Mouse (Mus musculus): ENCODE results near the gene Plppr3. TPM values are rescaled to one million over a fixed set of nuclear protein-coding genes. Genes with fewer than 3 reads are reported as not detected.

Plppr3 gene
- polyA plus RNA-seq, 2 experiments, result 61.5 to 220 TPM

DNA sequence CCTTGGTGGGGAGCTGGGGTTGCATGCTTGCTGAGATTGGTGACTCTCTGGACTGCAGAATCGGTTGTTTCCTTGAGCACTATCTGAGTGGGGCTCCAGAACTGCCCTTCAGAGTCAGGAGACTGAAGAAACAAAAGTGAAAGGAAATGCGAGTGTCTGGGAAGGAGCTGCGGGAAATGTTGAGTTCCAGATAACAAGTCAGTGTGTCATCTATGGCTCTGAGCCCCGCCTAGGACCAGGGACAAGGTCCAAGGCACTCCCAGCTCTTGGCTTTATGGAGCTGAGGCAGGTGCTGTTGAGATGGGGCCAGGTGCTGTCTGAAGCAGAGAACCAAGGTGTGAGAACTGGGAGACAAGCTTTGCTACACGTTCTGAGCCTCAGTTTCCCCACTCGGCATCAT, 50.0 kb downstream of the Plppr3 start:
- Histone ChIP-seq H3K27ac (replicated peaks; ENCODE audit: low read depth, low read length) (no peak overlapping the region), H3K9ac (ENCODE audit: low read depth, low read length, severe bottlenecking) (no peak overlapping the region), H3K27me3 (ENCODE audit: control insufficient read depth, insufficient read depth, low read length) (no peaks in the 10 kb centered on the region), H3K4me2 (replicated peaks; ENCODE audit: low read depth, low read length, severe bottlenecking) (no peak overlapping the region), H3K36me3 (ENCODE audit: control insufficient read depth, insufficient read depth, low read length) (peaks cover 12% of the 10 kb centered on the region), H3K4me1 (ENCODE audit: control insufficient read depth, insufficient read depth, low read length) (peaks cover 12% of the 10 kb centered on the region), H3K9me3 (ENCODE audit: control insufficient read depth, low read length) (no peaks in the 10 kb centered on the region), H3K4me3 (replicated peaks; ENCODE audit: low read length) (no peak overlapping the region)
- no peak for TF ChIP-seq POLR2A (IDR thresholded peaks at IDR 0.05; ENCODE audit: borderline replicate concordance, extremely low read depth, insufficient read depth, insufficient read length)
- DNase-seq (ENCODE audit: low spot score), result no peak
- ATAC-seq (ENCODE audit: low FRiP score, low read depth), result no peak
- WGBS, result 68% methylated on average over 6 of the region's 6 CpGs

DNA sequence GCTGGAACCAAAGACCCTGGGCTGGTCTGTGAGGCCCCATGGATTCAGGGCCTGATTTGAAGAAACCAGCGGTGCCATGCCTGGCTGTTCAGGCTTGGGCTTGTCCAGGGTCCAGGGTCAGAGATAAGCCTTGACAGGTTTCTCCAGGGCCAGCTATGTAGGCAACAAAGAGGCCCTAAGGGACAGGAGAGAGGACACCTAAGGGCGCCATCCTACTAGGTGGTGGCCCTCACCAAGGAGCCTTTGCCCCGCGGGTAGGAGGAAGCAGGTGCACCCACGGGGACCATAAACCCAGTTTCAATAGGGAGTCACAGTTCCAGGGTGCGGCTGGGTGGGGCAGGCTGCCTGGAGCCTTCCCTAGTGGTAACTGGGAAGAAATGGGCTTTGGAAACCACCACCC, 51.4 kb downstream of the Plppr3 start:
- Histone ChIP-seq H3K36me3 (ENCODE audit: control insufficient read depth, insufficient read depth, low read length) (peaks cover 24% of the 10 kb centered on the region), H3K9ac (ENCODE audit: low read depth, low read length, severe bottlenecking) (peak overlapping the region; percentile 36; the same call in 1 of the 2 replicates), H3K4me2 (replicated peaks; ENCODE audit: low read depth, low read length, severe bottlenecking) (no peak overlapping the region), H3K4me1 (ENCODE audit: control insufficient read depth, insufficient read depth, low read length) (peaks cover 12% of the 10 kb centered on the region), H3K4me3 (replicated peaks; ENCODE audit: low read length) (no peak overlapping the region), H3K9me3 (ENCODE audit: control insufficient read depth, low read length) (no peaks in the 10 kb centered on the region), H3K27ac (replicated peaks; ENCODE audit: low read depth, low read length) (no peak overlapping the region), H3K27me3 (ENCODE audit: control insufficient read depth, insufficient read depth, low read length) (no peaks in the 10 kb centered on the region)
- ATAC-seq (ENCODE audit: low FRiP score, low read depth) (no peak), DNase-seq (ENCODE audit: low spot score) (no peak)
- TF ChIP-seq POLR2A (IDR thresholded peaks at IDR 0.05; ENCODE audit: borderline replicate concordance, extremely low read depth, insufficient read depth, insufficient read length), result no peak
- WGBS, result 67% methylated on average over 6 of the region's 6 CpGs

DNA sequence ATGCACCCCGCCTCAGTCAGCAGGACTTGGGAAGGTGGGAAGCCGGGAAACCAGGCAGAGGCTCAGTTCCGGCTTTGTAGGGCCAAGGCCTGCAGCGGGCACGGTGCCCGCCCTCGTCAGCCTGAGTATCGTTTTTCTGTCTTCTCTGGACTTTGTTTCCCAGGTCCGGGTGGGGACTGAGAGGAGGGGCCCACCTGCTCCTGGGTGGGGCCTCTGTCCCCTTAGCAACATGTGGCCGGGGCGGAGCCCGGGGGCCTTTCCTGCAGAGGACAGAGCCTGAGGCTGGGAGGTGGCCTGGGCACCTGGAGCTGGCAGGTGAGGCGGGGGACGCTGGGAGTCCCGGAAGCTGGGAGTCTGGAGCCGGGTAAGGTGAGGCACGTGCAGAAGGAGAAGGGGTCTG, 52.1 kb downstream of the Plppr3 start:
- Histone ChIP-seq H3K4me1 (ENCODE audit: control insufficient read depth, insufficient read depth, low read length) (peaks cover 12% of the 10 kb centered on the region), H3K27ac (replicated peaks; ENCODE audit: low read depth, low read length) (peak overlapping the region; percentile 33; the same call in 1 of the 2 replicates), H3K4me2 (replicated peaks; ENCODE audit: low read depth, low read length, severe bottlenecking) (peak overlapping the region; percentile 21), H3K36me3 (ENCODE audit: control insufficient read depth, insufficient read depth, low read length) (peaks cover 26% of the 10 kb centered on the region), H3K9me3 (ENCODE audit: control insufficient read depth, low read length) (no peaks in the 10 kb centered on the region), H3K9ac (ENCODE audit: low read depth, low read length, severe bottlenecking) (peak overlapping the region; percentile 36), H3K4me3 (replicated peaks; ENCODE audit: low read length) (no peak overlapping the region; the same call in 1 of the 2 replicates), H3K27me3 (ENCODE audit: control insufficient read depth, insufficient read depth, low read length) (no peaks in the 10 kb centered on the region)
- DNase-seq (ENCODE audit: low spot score) (no peak), ATAC-seq (ENCODE audit: low FRiP score, low read depth) (no peak)
- 19% methylated on average over 17 of the region's 17 CpGs for WGBS
- no peak for TF ChIP-seq POLR2A (IDR thresholded peaks at IDR 0.05; ENCODE audit: borderline replicate concordance, extremely low read depth, insufficient read depth, insufficient read length)

DNA sequence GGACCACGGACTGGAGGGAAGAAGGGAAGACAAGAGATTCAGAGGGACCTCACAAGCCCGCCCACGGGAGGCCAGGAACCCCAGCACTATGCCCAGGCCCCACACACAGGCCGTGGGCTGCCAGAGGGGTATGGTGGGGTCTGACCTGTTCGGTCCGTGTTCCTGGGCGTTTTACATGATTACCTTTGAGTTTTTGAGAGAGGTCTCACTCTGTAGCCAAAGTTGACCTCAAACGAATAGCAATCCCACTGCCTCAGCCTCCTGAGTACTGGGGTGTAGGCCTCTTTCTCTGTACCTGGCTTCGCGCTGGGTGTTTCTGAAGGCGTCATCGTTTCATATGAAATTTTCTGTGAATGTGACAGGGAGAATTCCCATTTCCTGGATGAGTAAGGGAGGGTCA, 52.7 kb downstream of the Plppr3 start:
- no peak for ATAC-seq (ENCODE audit: low FRiP score, low read depth)
- DNase-seq (ENCODE audit: low spot score), result no peak

DNA sequence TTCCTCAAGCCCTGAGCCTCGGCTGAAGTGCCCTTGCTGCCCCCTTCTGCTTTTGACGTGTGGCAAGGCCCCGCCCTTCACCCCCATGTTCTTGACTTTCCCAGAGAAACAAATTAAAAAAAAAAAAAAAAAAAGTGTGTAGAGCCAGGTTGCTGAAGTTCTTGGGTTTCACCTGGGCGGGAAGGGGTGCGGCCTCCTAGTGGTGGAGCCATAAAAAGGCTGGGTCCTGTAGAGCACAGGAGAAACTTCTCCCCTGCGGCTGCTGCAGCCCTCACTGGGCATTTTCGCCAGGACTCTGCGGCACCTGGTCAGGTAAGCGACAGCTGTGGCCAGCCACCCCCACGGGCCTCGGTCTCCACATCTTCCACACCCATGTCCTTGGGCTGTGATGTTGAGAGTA, 53.7 kb downstream of the Plppr3 start, which contains the start of gene Misp:
TSS of gene Misp (plus strand) at position 208 of the 400 bp plus-strand sequence.
- Histone ChIP-seq H3K36me3 (ENCODE audit: control insufficient read depth, insufficient read depth, low read length) (peaks cover 37% of the 10 kb centered on the region), H3K4me3 (replicated peaks; ENCODE audit: low read length) (no peak within 1 kb of the TSS), H3K9me3 (ENCODE audit: control insufficient read depth, low read length) (no peaks in the 10 kb centered on the region), H3K4me2 (replicated peaks; ENCODE audit: low read depth, low read length, severe bottlenecking) (no peak within 1 kb of the TSS), H3K27ac (replicated peaks; ENCODE audit: low read depth, low read length) (peak within 1 kb of the TSS; percentile 33; the same call in 1 of the 2 replicates), H3K4me1 (ENCODE audit: control insufficient read depth, insufficient read depth, low read length) (peaks cover 12% of the 10 kb centered on the region), H3K27me3 (ENCODE audit: control insufficient read depth, insufficient read depth, low read length) (no peaks in the 10 kb centered on the region), H3K9ac (ENCODE audit: low read depth, low read length, severe bottlenecking) (peak within 1 kb of the TSS; percentile 36; the same call in 1 of the 2 replicates)
- DNase-seq (ENCODE audit: low spot score), result no peak
- TF ChIP-seq POLR2A (IDR thresholded peaks at IDR 0.05; ENCODE audit: borderline replicate concordance, extremely low read depth, insufficient read depth, insufficient read length), result no peak
- WGBS, result 57% methylated on average over 11 of the region's 11 CpGs
- ATAC-seq (ENCODE audit: low FRiP score, low read depth), result no peak

More for the DNA sequence above, 52.7 kb downstream of the Plppr3 start:
- H3K9me3 ChIP-seq (ENCODE audit: control insufficient read depth, low read length), result no peaks in the 10 kb centered on the region
- peaks cover 12% of the 10 kb centered on the region for H3K4me1 ChIP-seq (ENCODE audit: control insufficient read depth, insufficient read depth, low read length)
- no peak for TF ChIP-seq POLR2A (IDR thresholded peaks at IDR 0.05; ENCODE audit: borderline replicate concordance, extremely low read depth, insufficient read depth, insufficient read length)
- H3K36me3 ChIP-seq (ENCODE audit: control insufficient read depth, insufficient read depth, low read length), result peaks cover 30% of the 10 kb centered on the region
- H3K9ac ChIP-seq (ENCODE audit: low read depth, low read length, severe bottlenecking), result peak overlapping the region; percentile 36; the same call in 1 of the 2 replicates
- peak overlapping the region; percentile 33; the same call in 1 of the 2 replicates for H3K27ac ChIP-seq (replicated peaks; ENCODE audit: low read depth, low read length)
- no peaks in the 10 kb centered on the region for H3K27me3 ChIP-seq (ENCODE audit: control insufficient read depth, insufficient read depth, low read length)
- H3K4me2 ChIP-seq (replicated peaks; ENCODE audit: low read depth, low read length, severe bottlenecking), result no peak overlapping the region
- H3K4me3 ChIP-seq (replicated peaks; ENCODE audit: low read length), result no peak overlapping the region
- WGBS, result 90% methylated on average over 12 of the region's 12 CpGs
